Mouse (Mus musculus): ENCODE data around the gene Pard3b. TPM values are rescaled to one million over a fixed set of nuclear protein-coding genes. Genes with fewer than 3 reads are reported as not detected.

Pard3b gene
- polyA plus RNA-seq, 1 experiment from 2014 or later = 13.8 TPM

DNA sequence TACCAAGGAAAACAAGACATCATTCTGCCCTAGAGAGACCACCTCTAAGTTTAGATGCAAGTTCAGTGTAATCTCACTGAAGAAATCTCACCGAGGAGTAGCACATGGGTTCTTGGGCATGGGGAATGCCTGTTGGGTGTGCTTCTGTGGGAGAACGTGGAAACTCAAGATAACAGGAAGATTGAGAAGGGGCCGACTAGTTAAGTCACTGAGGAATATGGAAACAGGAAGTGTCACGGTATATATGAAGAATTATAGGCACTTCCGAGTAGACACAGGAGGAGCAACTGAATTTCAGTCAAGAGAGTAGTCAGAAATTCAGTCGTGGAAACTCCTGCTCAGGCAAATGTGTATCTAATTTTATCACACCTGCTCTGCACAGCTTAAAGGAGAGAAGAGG, 644.2 kb downstream of the Pard3b start:
- H3K4me2 ChIP-seq (replicated peaks; ENCODE audit: low read depth) = no peak overlapping the region
- H3K4me3 ChIP-seq (ENCODE audit: low read depth, low read length) = no peak overlapping the region
- DNase-seq (ENCODE audit: low spot score) (no peak), ATAC-seq (ENCODE audit: low FRiP score, low TSS enrichment) (no peak)
- H3K36me3 ChIP-seq (ENCODE audit: control insufficient read depth, insufficient read depth, low read length) = no peaks in the 10 kb centered on the region
- H3K4me1 ChIP-seq (replicated peaks; ENCODE audit: control insufficient read depth, insufficient read depth) = no peaks in the 10 kb centered on the region
- H3K9me3 ChIP-seq (ENCODE audit: control insufficient read depth, low read length) = no peaks in the 10 kb centered on the region
- no peak overlapping the region for H3K9ac ChIP-seq (ENCODE audit: low read length)
- H3K27me3 ChIP-seq (ENCODE audit: control insufficient read depth, insufficient read depth, low read length) = no peaks in the 10 kb centered on the region
- TF ChIP-seq CTCF (IDR thresholded peaks at IDR 0.05; ENCODE audit: low read depth) = no peak
- TF ChIP-seq EP300 (optimal IDR thresholded peaks at IDR 0.05) = no peak
- WGBS = 74% methylated on average over 6 of the region's 6 CpGs
- no peak overlapping the region for H3K27ac ChIP-seq (replicated peaks)

- Histone ChIP-seq H3K4me3 (ENCODE audit: low read depth, low read length) (no peak overlapping the region), H3K9me3 (ENCODE audit: control insufficient read depth, low read length) (no peaks in the 10 kb centered on the region), H3K4me1 (replicated peaks; ENCODE audit: control insufficient read depth, insufficient read depth) (no peaks in the 10 kb centered on the region), H3K27me3 (ENCODE audit: control insufficient read depth, insufficient read depth, low read length) (no peaks in the 10 kb centered on the region), H3K36me3 (ENCODE audit: control insufficient read depth, insufficient read depth, low read length) (no peaks in the 10 kb centered on the region), H3K4me2 (replicated peaks; ENCODE audit: low read depth) (no peak overlapping the region), H3K9ac (ENCODE audit: low read length) (no peak overlapping the region), H3K27ac (replicated peaks) (no peak overlapping the region)
- WGBS = 99% methylated on average over 2 of the region's 2 CpGs
- no peak for DNase-seq (ENCODE audit: low spot score)
- TF ChIP-seq EP300 (optimal IDR thresholded peaks at IDR 0.05) = no peak
- TF ChIP-seq CTCF (IDR thresholded peaks at IDR 0.05; ENCODE audit: low read depth) = no peak
- no peak for ATAC-seq (ENCODE audit: low FRiP score, low TSS enrichment)
Observed at GRCm38 (mm10) chr1:62283624-62284023, 645.0 kb downstream of the Pard3b start.

DNA sequence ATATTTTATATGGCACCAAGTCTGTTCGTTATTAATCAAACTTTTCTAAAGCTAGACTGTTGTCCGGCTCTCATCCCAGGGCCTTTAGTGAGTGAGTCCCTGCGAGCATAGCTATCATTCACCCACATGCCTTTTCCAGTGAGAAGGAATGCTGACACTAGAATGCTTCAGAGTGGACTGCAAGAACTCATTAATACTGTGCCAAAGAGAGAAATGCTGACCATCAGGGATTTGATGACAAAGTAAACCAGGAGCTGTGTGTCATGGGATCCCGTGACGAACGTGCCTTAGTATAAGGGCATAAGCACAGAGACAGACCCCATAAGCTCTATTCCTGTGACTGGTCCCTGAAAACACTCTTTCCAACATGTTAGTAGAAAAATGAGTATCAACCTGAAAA, 670.8 kb downstream of the Pard3b start:
- Histone ChIP-seq H3K9me3 (ENCODE audit: control insufficient read depth, low read length) (no peaks in the 10 kb centered on the region), H3K4me2 (replicated peaks; ENCODE audit: low read depth) (no peak overlapping the region), H3K27me3 (ENCODE audit: control insufficient read depth, insufficient read depth, low read length) (no peaks in the 10 kb centered on the region), H3K27ac (replicated peaks) (no peak overlapping the region), H3K9ac (ENCODE audit: low read length) (no peak overlapping the region), H3K4me1 (replicated peaks; ENCODE audit: control insufficient read depth, insufficient read depth) (no peaks in the 10 kb centered on the region), H3K36me3 (ENCODE audit: control insufficient read depth, insufficient read depth, low read length) (no peaks in the 10 kb centered on the region), H3K4me3 (ENCODE audit: low read depth, low read length) (no peak overlapping the region)
- 75% methylated on average over 6 of the region's 6 CpGs for WGBS
- DNase-seq (ENCODE audit: low spot score) (no peak), ATAC-seq (ENCODE audit: low FRiP score, low TSS enrichment) (no peak)
- TF ChIP-seq EP300 (optimal IDR thresholded peaks at IDR 0.05) = no peak
- TF ChIP-seq CTCF (IDR thresholded peaks at IDR 0.05; ENCODE audit: low read depth) = no peak

- Histone ChIP-seq H3K9me3 (ENCODE audit: control insufficient read depth, low read length) (no peaks in the 10 kb centered on the region), H3K4me3 (ENCODE audit: low read depth, low read length) (no peak overlapping the region), H3K9ac (ENCODE audit: low read length) (no peak overlapping the region), H3K27me3 (ENCODE audit: control insufficient read depth, insufficient read depth, low read length) (no peaks in the 10 kb centered on the region), H3K27ac (replicated peaks) (no peak overlapping the region), H3K4me2 (replicated peaks; ENCODE audit: low read depth) (no peak overlapping the region), H3K36me3 (ENCODE audit: control insufficient read depth, insufficient read depth, low read length) (no peaks in the 10 kb centered on the region), H3K4me1 (replicated peaks; ENCODE audit: control insufficient read depth, insufficient read depth) (no peaks in the 10 kb centered on the region)
- TF ChIP-seq EP300 (optimal IDR thresholded peaks at IDR 0.05) (no peak), CTCF (IDR thresholded peaks at IDR 0.05; ENCODE audit: low read depth) (no peak)
- ATAC-seq (ENCODE audit: low FRiP score, low TSS enrichment) = no peak
- 71% methylated on average over 5 of the region's 5 CpGs for WGBS
- DNase-seq (ENCODE audit: low spot score) = no peak
Observed at GRCm38 (mm10) chr1:62325237-62325636, 686.6 kb downstream of the Pard3b start.

GRCm38 (mm10) chr1:62327743-62328142, 689.1 kb downstream of the Pard3b start:
- Histone ChIP-seq H3K4me3 (ENCODE audit: low read depth, low read length) (no peak overlapping the region), H3K36me3 (ENCODE audit: control insufficient read depth, insufficient read depth, low read length) (no peaks in the 10 kb centered on the region), H3K9me3 (ENCODE audit: control insufficient read depth, low read length) (no peaks in the 10 kb centered on the region), H3K4me2 (replicated peaks; ENCODE audit: low read depth) (no peak overlapping the region), H3K9ac (ENCODE audit: low read length) (no peak overlapping the region), H3K27ac (replicated peaks) (no peak overlapping the region), H3K27me3 (ENCODE audit: control insufficient read depth, insufficient read depth, low read length) (no peaks in the 10 kb centered on the region), H3K4me1 (replicated peaks; ENCODE audit: control insufficient read depth, insufficient read depth) (no peaks in the 10 kb centered on the region)
- ATAC-seq (ENCODE audit: low FRiP score, low TSS enrichment) (no peak), DNase-seq (ENCODE audit: low spot score) (no peak)
- TF ChIP-seq EP300 (optimal IDR thresholded peaks at IDR 0.05) = no peak
- TF ChIP-seq CTCF (IDR thresholded peaks at IDR 0.05; ENCODE audit: low read depth) = no peak
- 70% methylated on average over 5 of the region's 5 CpGs for WGBS

DNA sequence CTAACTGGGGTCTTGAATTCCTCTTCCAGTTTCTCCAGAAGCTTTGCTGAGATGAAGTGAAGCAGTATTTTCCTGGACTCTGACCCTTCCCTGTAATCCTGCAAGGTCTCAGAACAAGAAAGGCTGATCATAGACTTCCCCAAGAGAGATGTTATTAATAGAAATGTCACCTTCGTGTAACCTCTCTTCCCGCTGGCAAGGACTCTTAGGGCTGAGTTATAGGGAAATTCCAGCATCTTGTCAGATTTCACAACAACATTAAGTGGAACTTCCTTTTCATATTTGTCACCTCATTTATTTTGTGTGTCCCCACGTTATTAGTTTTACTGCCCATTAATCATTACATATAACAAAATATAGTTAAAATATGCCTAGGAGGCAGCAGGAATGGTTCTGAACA, 690.2 kb downstream of the Pard3b start:
- H3K4me2 ChIP-seq (replicated peaks; ENCODE audit: low read depth) = no peak overlapping the region
- H3K27ac ChIP-seq (replicated peaks) = no peak overlapping the region
- H3K9ac ChIP-seq (ENCODE audit: low read length) = no peak overlapping the region
- no peaks in the 10 kb centered on the region for H3K36me3 ChIP-seq (ENCODE audit: control insufficient read depth, insufficient read depth, low read length)
- no peaks in the 10 kb centered on the region for H3K27me3 ChIP-seq (ENCODE audit: control insufficient read depth, insufficient read depth, low read length)
- H3K4me3 ChIP-seq (ENCODE audit: low read depth, low read length) = no peak overlapping the region
- no peaks in the 10 kb centered on the region for H3K9me3 ChIP-seq (ENCODE audit: control insufficient read depth, low read length)
- ATAC-seq (ENCODE audit: low FRiP score, low TSS enrichment) (no peak), DNase-seq (ENCODE audit: low spot score) (no peak)
- 47% methylated on average over 3 of the region's 3 CpGs for WGBS
- TF ChIP-seq CTCF (IDR thresholded peaks at IDR 0.05; ENCODE audit: low read depth) (no peak), EP300 (optimal IDR thresholded peaks at IDR 0.05) (no peak)
- H3K4me1 ChIP-seq (replicated peaks; ENCODE audit: control insufficient read depth, insufficient read depth) = no peaks in the 10 kb centered on the region
